8 mouse cellular contexts compared by ENCODE assay signal in the genomic region with DNA sequence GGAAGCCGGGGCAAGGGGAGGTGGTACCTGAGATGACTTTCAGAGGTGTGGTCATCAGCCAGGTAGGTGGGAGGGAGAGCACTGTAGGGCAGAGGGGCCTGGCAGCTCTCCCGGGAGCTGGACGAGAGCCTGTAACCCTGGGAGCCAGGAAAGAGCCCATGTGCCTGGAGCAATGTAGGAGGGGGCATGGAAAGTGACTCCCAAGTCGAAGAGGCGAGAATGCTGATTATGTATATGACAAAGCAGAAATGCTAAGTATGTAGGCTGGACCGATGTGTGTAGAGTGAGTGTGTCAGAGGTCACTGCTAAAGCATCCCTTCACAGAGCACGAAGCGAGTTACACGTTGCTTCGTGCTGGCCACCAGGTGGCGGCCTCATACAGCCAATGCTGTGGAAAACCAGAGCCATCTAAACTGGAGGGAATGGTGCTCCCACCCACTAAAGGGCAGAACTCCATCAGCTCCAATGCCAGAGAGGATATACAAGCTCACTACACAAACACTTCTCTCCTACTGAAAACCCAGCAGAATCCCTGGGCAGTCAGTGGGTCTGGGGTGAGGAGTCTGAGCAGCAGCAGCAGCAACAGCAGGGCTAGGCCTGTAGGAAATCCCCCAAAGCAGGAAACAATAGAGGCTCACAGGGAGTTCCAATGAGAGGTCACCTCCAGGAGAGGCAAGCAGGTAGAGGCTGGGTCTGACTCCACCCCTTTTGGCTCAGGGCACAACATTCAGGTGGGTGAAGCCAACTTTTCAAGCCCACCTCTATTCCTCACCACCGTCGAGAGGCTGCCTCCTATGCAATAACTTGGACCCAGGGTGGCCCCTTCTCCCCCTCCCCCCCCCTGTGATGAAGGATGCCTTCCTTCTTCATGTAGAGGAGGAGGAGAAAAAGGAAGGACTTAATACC.
A peak's percentile ranks its signal among the peaks of the same experiment; 100 is the strongest.
DNase-seq lines count a peak whose midpoint lies in the region; ATAC-seq lines count a peak whose summit lies in the region.

No protein-coding gene starts in this region.

- peak overlapping the region; percentile 72 for H3K27ac ChIP-seq in forebrain, embryonic 10.5 days

- H3K36me3 ChIP-seq in forebrain, embryonic 10.5 days (replicated peaks), result no peaks in the 10 kb centered on the region

- 20% methylated on average over 13 of the region's 13 CpGs for WGBS in forebrain, embryonic 10.5 days

- H3K27me3 ChIP-seq in forebrain, embryonic 10.5 days (ENCODE audit: poor library complexity, severe bottlenecking), result no peaks in the 10 kb centered on the region; the same call in 1 of the 2 replicates

- intact Hi-C loops in heart, postnatal 36 days (cut with DNase I), result loop anchor here (1.0 to 5.0 kb wide), 7 partner anchors 36 to 379 kb away; no protein-coding TSS in a partner anchor

- H3K4me3 ChIP-seq in forebrain, embryonic 10.5 days, result no peak overlapping the region

- no peaks in the 10 kb centered on the region for H3K9me3 ChIP-seq in forebrain, embryonic 10.5 days

- ATAC-seq in megakaryocyte, adult 5-6 weeks (ENCODE audit: poor library complexity, severe bottlenecking), result peak; percentile 17; the same call in 1 of the 2 replicates

- peak; percentile 84 for DNase-seq in Muller cell, postnatal 12 days (ENCODE audit: inconsistent ontology term)
- peak; percentile 36 for DNase-seq in c-Kit-positive CD71-positive TER-119-positive erythroid progenitor cells, embryonic 14.5 days (ENCODE audit: low spot score)
- peak; percentile 75 for DNase-seq in forebrain, embryonic 10.5 days (ENCODE audit: extremely low spot score, low spot score)
- DNase-seq in heart, postnatal 36 days, result peak; percentile 76 to 78
- peak; percentile 61 for DNase-seq in layer of hippocampus, adult 9-11 months
- peak; percentile 58 for DNase-seq in retina, postnatal 7 days (ENCODE audit: low read depth, low spot score)
- peak; percentile 69 to 75 for DNase-seq in urinary bladder, postnatal 4 days (ENCODE audit: low spot score in 2 of 2)

- peaks cover 33% of the 10 kb centered on the region for H3K4me1 ChIP-seq in forebrain, embryonic 10.5 days
